Mouse (Mus musculus): ENCODE measurements around the gene Canx. TPM values are rescaled to one million over a fixed set of nuclear protein-coding genes. Genes with fewer than 3 reads are reported as not detected.

The Canx gene
- polyA plus RNA-seq, 1 experiment from 2014 or later, result 181 TPM

DNA sequence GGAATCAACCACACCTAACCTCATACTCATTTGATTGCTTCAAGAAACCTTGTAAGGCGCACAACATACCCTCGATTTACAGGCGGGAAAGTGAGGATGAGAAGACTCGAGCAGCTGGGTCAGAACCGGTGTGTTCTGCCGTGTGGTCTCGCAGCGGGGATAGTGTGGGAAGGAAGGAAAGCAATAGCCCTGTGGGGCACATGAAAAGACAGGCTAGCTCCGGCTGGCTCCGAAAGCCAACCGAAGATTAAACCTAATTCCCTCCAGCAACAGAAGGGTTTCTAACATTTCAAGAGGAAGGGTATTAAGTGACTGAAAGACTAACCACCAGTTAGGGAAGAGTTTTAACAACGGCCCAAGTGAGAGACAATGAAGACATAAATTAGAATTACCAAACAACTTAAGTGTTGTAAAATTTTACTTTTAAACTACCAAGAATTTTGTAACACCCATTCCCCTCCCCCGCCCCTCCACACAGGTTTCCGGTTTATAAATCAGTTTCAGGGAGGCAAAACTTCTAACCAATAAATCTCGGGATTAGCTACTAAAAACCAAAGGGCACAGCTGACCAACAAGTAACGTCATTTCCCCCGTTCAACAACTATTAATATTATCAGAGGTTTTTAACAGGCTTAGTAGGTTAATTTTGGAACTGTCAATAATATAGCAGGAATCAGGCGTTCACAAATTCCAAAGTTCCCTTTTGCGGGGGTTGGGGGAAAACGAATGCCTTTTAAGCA lies 34.8 kb downstream of the Canx start:
- Histone ChIP-seq H3K27ac (replicated peaks) (peak overlapping the region; percentile 99), H3K4me3 (ENCODE audit: low read depth, low read length) (peak overlapping the region; percentile 98), H3K9ac (ENCODE audit: low read length) (peak overlapping the region; percentile 99), H3K27me3 (ENCODE audit: control insufficient read depth, insufficient read depth, low read length) (no peaks in the 10 kb centered on the region), H3K4me2 (replicated peaks; ENCODE audit: low read depth) (peak overlapping the region; percentile 68), H3K4me1 (replicated peaks; ENCODE audit: control insufficient read depth, insufficient read depth) (no peaks in the 10 kb centered on the region), H3K36me3 (ENCODE audit: control insufficient read depth, insufficient read depth, low read length) (no peaks in the 10 kb centered on the region; the same call in 1 of the 2 replicates), H3K9me3 (ENCODE audit: control insufficient read depth, low read length) (no peaks in the 10 kb centered on the region)
- WGBS, result 9% methylated on average over 20 of the region's 20 CpGs
- ATAC-seq (ENCODE audit: low FRiP score, low TSS enrichment), result no peak
- no peak for TF ChIP-seq EP300 (optimal IDR thresholded peaks at IDR 0.05)
- no peak for TF ChIP-seq CTCF (IDR thresholded peaks at IDR 0.05; ENCODE audit: low read depth)
- no peak for DNase-seq (ENCODE audit: low spot score)

GRCm38 (mm10) chr11:50286428-50286827 lies 39.0 kb downstream of the Canx start:
- DNase-seq (ENCODE audit: low spot score), result no peak

GRCm38 (mm10) chr11:50285696-50286095 lies 39.8 kb downstream of the Canx start:
- TF ChIP-seq EP300 (optimal IDR thresholded peaks at IDR 0.05) (no peak), CTCF (IDR thresholded peaks at IDR 0.05; ENCODE audit: low read depth) (no peak)

More at GRCm38 (mm10) chr11:50286428-50286827, 39.0 kb downstream of the Canx start:
- H3K9me3 ChIP-seq (ENCODE audit: control insufficient read depth, low read length), result no peaks in the 10 kb centered on the region
- no peak for ATAC-seq (ENCODE audit: low FRiP score, low TSS enrichment)
- H3K36me3 ChIP-seq (ENCODE audit: control insufficient read depth, insufficient read depth, low read length), result no peaks in the 10 kb centered on the region; the same call in 1 of the 2 replicates
- H3K9ac ChIP-seq (ENCODE audit: low read length), result no peak overlapping the region
- H3K4me1 ChIP-seq (replicated peaks; ENCODE audit: control insufficient read depth, insufficient read depth), result no peaks in the 10 kb centered on the region
- 75% methylated on average over 1 of the region's 1 CpGs for WGBS
- TF ChIP-seq EP300 (optimal IDR thresholded peaks at IDR 0.05) (no peak), CTCF (IDR thresholded peaks at IDR 0.05; ENCODE audit: low read depth) (no peak)
- no peak overlapping the region for H3K27ac ChIP-seq (replicated peaks)
- no peak overlapping the region for H3K4me2 ChIP-seq (replicated peaks; ENCODE audit: low read depth)
- no peak overlapping the region for H3K4me3 ChIP-seq (ENCODE audit: low read depth, low read length)
- no peaks in the 10 kb centered on the region for H3K27me3 ChIP-seq (ENCODE audit: control insufficient read depth, insufficient read depth, low read length)

DNA sequence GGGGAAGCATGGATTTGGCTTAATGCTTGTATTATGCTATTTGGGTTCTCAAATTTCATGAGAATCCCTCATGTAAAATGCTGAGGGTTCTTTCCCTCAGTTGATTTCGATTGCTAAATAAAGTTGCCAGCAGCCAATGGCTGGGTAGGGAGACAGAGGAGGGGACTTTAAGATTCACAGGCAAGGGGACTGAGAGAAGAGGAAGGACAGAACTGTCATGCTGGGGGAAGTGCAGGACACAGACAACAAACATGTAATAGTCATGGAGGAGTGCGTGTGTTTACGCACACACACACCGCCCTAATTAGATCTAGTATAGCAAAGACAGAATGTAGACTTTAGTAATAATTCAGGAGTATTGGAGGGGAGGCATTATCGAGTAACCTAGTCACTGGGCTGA lies 40.2 kb downstream of the Canx start:
- H3K27ac ChIP-seq (replicated peaks), result no peak overlapping the region
- H3K9ac ChIP-seq (ENCODE audit: low read length), result no peak overlapping the region
- TF ChIP-seq EP300 (optimal IDR thresholded peaks at IDR 0.05) (no peak), CTCF (IDR thresholded peaks at IDR 0.05; ENCODE audit: low read depth) (no peak)
- no peaks in the 10 kb centered on the region; the same call in 1 of the 2 replicates for H3K36me3 ChIP-seq (ENCODE audit: control insufficient read depth, insufficient read depth, low read length)
- WGBS, result 90% methylated on average over 5 of the region's 5 CpGs
- H3K4me1 ChIP-seq (replicated peaks; ENCODE audit: control insufficient read depth, insufficient read depth), result no peaks in the 10 kb centered on the region
- ATAC-seq (ENCODE audit: low FRiP score, low TSS enrichment) (no peak), DNase-seq (ENCODE audit: low spot score) (no peak)
- H3K9me3 ChIP-seq (ENCODE audit: control insufficient read depth, low read length), result no peaks in the 10 kb centered on the region
- H3K4me3 ChIP-seq (ENCODE audit: low read depth, low read length), result no peak overlapping the region
- H3K4me2 ChIP-seq (replicated peaks; ENCODE audit: low read depth), result no peak overlapping the region
- no peaks in the 10 kb centered on the region for H3K27me3 ChIP-seq (ENCODE audit: control insufficient read depth, insufficient read depth, low read length)

More at GRCm38 (mm10) chr11:50285696-50286095, 39.8 kb downstream of the Canx start:
- H3K27me3 ChIP-seq (ENCODE audit: control insufficient read depth, insufficient read depth, low read length), result no peaks in the 10 kb centered on the region
- no peak for ATAC-seq (ENCODE audit: low FRiP score, low TSS enrichment)
- H3K4me2 ChIP-seq (replicated peaks; ENCODE audit: low read depth), result no peak overlapping the region
- H3K4me3 ChIP-seq (ENCODE audit: low read depth, low read length), result no peak overlapping the region
- no peaks in the 10 kb centered on the region for H3K9me3 ChIP-seq (ENCODE audit: control insufficient read depth, low read length)
- DNase-seq (ENCODE audit: low spot score), result no peak
- H3K27ac ChIP-seq (replicated peaks), result no peak overlapping the region
- H3K9ac ChIP-seq (ENCODE audit: low read length), result no peak overlapping the region
- no peaks in the 10 kb centered on the region; the same call in 1 of the 2 replicates for H3K36me3 ChIP-seq (ENCODE audit: control insufficient read depth, insufficient read depth, low read length)
- no peaks in the 10 kb centered on the region for H3K4me1 ChIP-seq (replicated peaks; ENCODE audit: control insufficient read depth, insufficient read depth)
- WGBS, result 91% methylated on average over 7 of the region's 7 CpGs

DNA sequence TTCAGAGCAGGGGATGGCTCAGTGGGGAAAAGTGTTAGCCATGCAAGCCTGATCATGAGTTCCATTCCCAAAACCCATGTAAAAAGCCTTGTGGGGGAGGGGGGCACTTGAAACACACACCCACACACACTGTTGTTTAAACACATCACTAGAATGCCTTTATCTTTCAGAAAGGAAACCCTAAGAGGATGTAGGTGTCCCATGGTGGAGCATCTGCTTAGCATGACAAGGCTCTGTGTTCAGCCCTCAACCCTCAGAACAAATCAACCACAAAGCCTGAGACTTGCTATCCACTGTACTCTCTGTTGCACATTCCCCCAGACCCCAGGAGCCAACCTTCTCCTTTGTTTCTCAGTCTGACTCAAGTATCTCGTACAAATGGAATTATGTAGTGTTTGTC lies 45.4 kb downstream of the Canx start:
- Histone ChIP-seq H3K27ac (replicated peaks) (no peak overlapping the region), H3K4me1 (replicated peaks; ENCODE audit: control insufficient read depth, insufficient read depth) (no peaks in the 10 kb centered on the region), H3K9ac (ENCODE audit: low read length) (no peak overlapping the region), H3K4me3 (ENCODE audit: low read depth, low read length) (no peak overlapping the region), H3K9me3 (ENCODE audit: control insufficient read depth, low read length) (no peaks in the 10 kb centered on the region), H3K36me3 (ENCODE audit: control insufficient read depth, insufficient read depth, low read length) (no peaks in the 10 kb centered on the region), H3K4me2 (replicated peaks; ENCODE audit: low read depth) (no peak overlapping the region), H3K27me3 (ENCODE audit: control insufficient read depth, insufficient read depth, low read length) (no peaks in the 10 kb centered on the region)
- DNase-seq (ENCODE audit: low spot score), result no peak
- WGBS, result 67% methylated on average over 1 of the region's 1 CpGs
- ATAC-seq (ENCODE audit: low FRiP score, low TSS enrichment), result no peak
- no peak for TF ChIP-seq EP300 (optimal IDR thresholded peaks at IDR 0.05)

GRCm38 (mm10) chr11:50279005-50279404 lies 46.5 kb downstream of the Canx start:
- Histone ChIP-seq H3K27ac (replicated peaks) (peak overlapping the region; percentile 70), H3K9me3 (ENCODE audit: control insufficient read depth, low read length) (no peaks in the 10 kb centered on the region), H3K4me3 (ENCODE audit: low read depth, low read length) (no peak overlapping the region), H3K9ac (ENCODE audit: low read length) (no peak overlapping the region), H3K36me3 (ENCODE audit: control insufficient read depth, insufficient read depth, low read length) (no peaks in the 10 kb centered on the region), H3K27me3 (ENCODE audit: control insufficient read depth, insufficient read depth, low read length) (no peaks in the 10 kb centered on the region), H3K4me1 (replicated peaks; ENCODE audit: control insufficient read depth, insufficient read depth) (no peaks in the 10 kb centered on the region), H3K4me2 (replicated peaks; ENCODE audit: low read depth) (no peak overlapping the region)
- 62% methylated on average over 4 of the region's 4 CpGs for WGBS
- DNase-seq (ENCODE audit: low spot score), result peak; percentile 13
- TF ChIP-seq EP300 (optimal IDR thresholded peaks at IDR 0.05) (no peak), CTCF (IDR thresholded peaks at IDR 0.05; ENCODE audit: low read depth) (no peak)
- no peak for ATAC-seq (ENCODE audit: low FRiP score, low TSS enrichment)

Data from stomach, postnatal 0 days (tissue).